Mouse (Mus musculus): ENCODE measurements around the gene Gm10770. TPM values are rescaled to one million over a fixed set of nuclear protein-coding genes. Genes with fewer than 3 reads are reported as not detected.
"Not testable (repeated sequence)": the region's sequence is repeated elsewhere in the genome, so short reads cannot be mapped to it uniquely, and the experiment has no call there.

Gene Gm10770
- polyA plus RNA-seq, 1 experiment from 2014 or later = not detected

- no peaks in the 10 kb centered on the region for H3K9me3 ChIP-seq (ENCODE audit: control insufficient read depth, low read length)
- no peaks in the 10 kb centered on the region for H3K36me3 ChIP-seq (ENCODE audit: control insufficient read depth, insufficient read depth, low read length)
- H3K4me2 ChIP-seq (ENCODE audit: low read length) = peak within 1 kb of the TSS; percentile 70
- ATAC-seq (replicated peaks; ENCODE audit: low FRiP score, low TSS enrichment, low read depth) (peak; percentile 100), DNase-seq (ENCODE audit: low spot score) (peak; percentile 90)
- H3K9ac ChIP-seq (ENCODE audit: low read length) = peak within 1 kb of the TSS; percentile 66
- peak within 1 kb of the TSS; percentile 80 for H3K4me3 ChIP-seq (ENCODE audit: low read depth, low read length)
- peak within 1 kb of the TSS; percentile 57; the same call in 1 of the 2 replicates for H3K27ac ChIP-seq (ENCODE audit: low read depth)
- no peaks in the 10 kb centered on the region; the same call in 1 of the 2 replicates for H3K4me1 ChIP-seq (replicated peaks; ENCODE audit: control insufficient read depth, insufficient read depth, low read length)
- no peaks in the 10 kb centered on the region for H3K27me3 ChIP-seq (replicated peaks; ENCODE audit: control insufficient read depth, insufficient read depth, low read length)
- WGBS = 0% methylated on average over 13 of the region's 13 CpGs
These were observed 43.0 kb downstream of the Gm10770 start, which contains the start of gene Zfp120 for GRCm38 (mm10) chr2:150136435-150136897. Gene Zfp120 (minus strand): TSS chr2:150136708.

- Histone ChIP-seq H3K9me3 (ENCODE audit: control insufficient read depth, low read length) (peaks cover 7% of the 10 kb centered on the region; the same call in 1 of the 2 replicates), H3K4me1 (replicated peaks; ENCODE audit: control insufficient read depth, insufficient read depth, low read length) (no peaks in the 10 kb centered on the region; the same call in 1 of the 2 replicates), H3K4me3 (ENCODE audit: low read depth, low read length) (no peak overlapping the region), H3K9ac (ENCODE audit: low read length) (no peak overlapping the region), H3K4me2 (ENCODE audit: low read length) (no peak overlapping the region), H3K27me3 (replicated peaks; ENCODE audit: control insufficient read depth, insufficient read depth, low read length) (no peaks in the 10 kb centered on the region), H3K36me3 (ENCODE audit: control insufficient read depth, insufficient read depth, low read length) (no peaks in the 10 kb centered on the region; the same call in 1 of the 2 replicates), H3K27ac (ENCODE audit: low read depth) (no peak overlapping the region)
- ATAC-seq (replicated peaks; ENCODE audit: low FRiP score, low TSS enrichment, low read depth) = no peak
- 79% methylated on average over 2 of the region's 2 CpGs for WGBS
- no peak for DNase-seq (ENCODE audit: low spot score)
These were observed 46.7 kb downstream of the Gm10770 start for GRCm38 (mm10) chr2:150132773-150133172.

- not testable (repeated sequence) for H3K9ac ChIP-seq (ENCODE audit: low read length); H3K4me3 ChIP-seq (ENCODE audit: low read depth, low read length); H3K27ac ChIP-seq (ENCODE audit: low read depth); DNase-seq (ENCODE audit: low spot score); ATAC-seq (replicated peaks; ENCODE audit: low FRiP score, low TSS enrichment, low read depth); H3K4me2 ChIP-seq (ENCODE audit: low read length); H3K27me3 ChIP-seq (replicated peaks; ENCODE audit: control insufficient read depth, insufficient read depth, low read length); H3K9me3 ChIP-seq (ENCODE audit: control insufficient read depth, low read length); H3K4me1 ChIP-seq (replicated peaks; ENCODE audit: control insufficient read depth, insufficient read depth, low read length); H3K36me3 ChIP-seq (ENCODE audit: control insufficient read depth, insufficient read depth, low read length)
- WGBS = 88% methylated on average over 1 of the region's 1 CpGs
These were observed 47.5 kb downstream of the Gm10770 start for GRCm38 (mm10) chr2:150132002-150132401.

Other genes with a start within 250 kb of the Gm10770 start
- gene Zfp120, start 43.0 kb downstream of the Gm10770 start, polyA plus RNA-seq (2014; fragmentation: Nextera tagmentation; extraction: Ambion mirVana) = 7.8 and 8.9 TPM in 2 replicates
- not detected in 2 replicates for gene Gm14139, start 2.1 kb upstream of the Gm10770 start, polyA plus RNA-seq (2014; fragmentation: Nextera tagmentation; extraction: Ambion mirVana)
- gene Zfp937, start 38.4 kb upstream of the Gm10770 start, polyA plus RNA-seq (2014; fragmentation: Nextera tagmentation; extraction: Ambion mirVana) = 10.2 and 12.7 TPM in 2 replicates
- 3.9 and 4.2 TPM in 2 replicates for gene Gm21994, start 75.9 kb upstream of the Gm10770 start, polyA plus RNA-seq (2014; fragmentation: Nextera tagmentation; extraction: Ambion mirVana)
- gene Gm14124, start 77.8 kb upstream of the Gm10770 start, polyA plus RNA-seq (2014; fragmentation: Nextera tagmentation; extraction: Ambion mirVana) = not detected in 2 replicates
- 1.3 and 2.7 TPM in 2 replicates for gene Gm10130, start 144.0 kb upstream of the Gm10770 start, polyA plus RNA-seq (2014; fragmentation: Nextera tagmentation; extraction: Ambion mirVana)
- 6.9 and 9.0 TPM in 2 replicates for gene 3300002I08Rik, start 183.1 kb upstream of the Gm10770 start, polyA plus RNA-seq (2014; fragmentation: Nextera tagmentation; extraction: Ambion mirVana)

All from intestine, embryonic 14.5 days (tissue).